Mouse (Mus musculus) CD8-positive naive resting alpha-beta T cell, adult 2 months (primary cell): ENCODE results near the gene Pex11b.
"Not testable (repeated sequence)": the region's sequence is repeated elsewhere in the genome, so short reads cannot be mapped to it uniquely, and the experiment has no call there.

ENCODE experiments used
- DNase-seq, 2 experiments: peaks; one replicate each; pipeline ENCODE4 v3.0.0; 2022; ENCODE audit warnings: low read depth in 2 of 2, low spot score in 2 of 2

Pex11b gene

GRCm38 (mm10) chr3:96673514-96673913 is 38.3 kb downstream of the Pex11b start:
- no peak for DNase-seq

- DNase-seq, result no peak
Measured at GRCm38 (mm10) chr3:96674442-96674841, 39.3 kb downstream of the Pex11b start.

GRCm38 (mm10) chr3:96675171-96675570 is 40.0 kb downstream of the Pex11b start:
- DNase-seq, result no peak

- DNase-seq, result no peak
Measured at GRCm38 (mm10) chr3:96675690-96676089, 40.5 kb downstream of the Pex11b start.

- no peak for DNase-seq
Measured at GRCm38 (mm10) chr3:96678456-96678855, 43.3 kb downstream of the Pex11b start.

- no peak for DNase-seq
Measured at GRCm38 (mm10) chr3:96679159-96679674, 44.0 kb downstream of the Pex11b start.

- DNase-seq, result no peak
Measured at GRCm38 (mm10) chr3:96680269-96680956, 45.2 kb downstream of the Pex11b start.

GRCm38 (mm10) chr3:96683496-96683895 is 48.3 kb downstream of the Pex11b start:
- DNase-seq, result no peak

- DNase-seq, result no peak
Measured at GRCm38 (mm10) chr3:96684151-96684821, 49.1 kb downstream of the Pex11b start.

- no peak for DNase-seq
Measured at GRCm38 (mm10) chr3:96684822-96685156, 49.6 kb downstream of the Pex11b start.

- DNase-seq, result not testable (repeated sequence)
Measured at GRCm38 (mm10) chr3:96686057-96686456, 50.9 kb downstream of the Pex11b start.

- no peak for DNase-seq
Measured at GRCm38 (mm10) chr3:96688854-96689253, 53.7 kb downstream of the Pex11b start.

- no peak for DNase-seq
Measured at GRCm38 (mm10) chr3:96690298-96690697, 55.1 kb downstream of the Pex11b start.

GRCm38 (mm10) chr3:96692506-96692905 is 57.3 kb downstream of the Pex11b start:
- DNase-seq, result no peak

GRCm38 (mm10) chr3:96693579-96693978 is 58.4 kb downstream of the Pex11b start:
- no peak for DNase-seq
